Mouse (Mus musculus) mammary gland, adult 2 months (tissue): ENCODE results near the gene Tmem56. TPM values are rescaled to one million over a fixed set of nuclear protein-coding genes. Genes with fewer than 3 reads are reported as not detected.

ENCODE experiments used
- polyA plus RNA-seq: library from polyadenylated mRNA; depleted of rRNA; stranded (reverse); fragments of >200 nt; gene quantifications from 2 replicates; pipeline ENCODE4 v1.2.3, GENCODE M21; 2012; ENCODE audit warnings: low replicate concordance; rRNA removed

Gene Tmem56
- 18.3 and 29.8 TPM in 2 replicates for polyA plus RNA-seq

DNA sequence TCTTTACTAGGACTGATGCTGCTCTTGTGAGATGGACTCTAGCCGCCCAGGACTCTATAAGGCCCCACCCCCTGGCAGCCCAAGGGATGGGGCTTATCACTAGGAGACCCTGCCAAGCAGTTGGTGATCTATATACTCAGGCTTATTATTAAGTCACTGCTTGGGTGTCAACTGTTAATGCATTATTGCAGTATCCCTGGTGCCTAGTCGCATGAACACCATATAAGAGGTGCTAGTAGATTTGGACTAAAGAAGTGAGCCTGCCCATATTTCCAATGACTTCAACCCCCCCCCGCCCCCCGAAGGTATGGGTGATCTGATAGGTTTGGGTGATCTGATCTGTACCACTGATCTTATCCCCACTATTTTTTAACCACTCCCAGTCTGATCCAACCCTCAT lies at the start of gene Tmem56:
Gene Tmem56, minus strand, starts transcription at position 101 of the 400 bp plus-strand sequence.

DNA sequence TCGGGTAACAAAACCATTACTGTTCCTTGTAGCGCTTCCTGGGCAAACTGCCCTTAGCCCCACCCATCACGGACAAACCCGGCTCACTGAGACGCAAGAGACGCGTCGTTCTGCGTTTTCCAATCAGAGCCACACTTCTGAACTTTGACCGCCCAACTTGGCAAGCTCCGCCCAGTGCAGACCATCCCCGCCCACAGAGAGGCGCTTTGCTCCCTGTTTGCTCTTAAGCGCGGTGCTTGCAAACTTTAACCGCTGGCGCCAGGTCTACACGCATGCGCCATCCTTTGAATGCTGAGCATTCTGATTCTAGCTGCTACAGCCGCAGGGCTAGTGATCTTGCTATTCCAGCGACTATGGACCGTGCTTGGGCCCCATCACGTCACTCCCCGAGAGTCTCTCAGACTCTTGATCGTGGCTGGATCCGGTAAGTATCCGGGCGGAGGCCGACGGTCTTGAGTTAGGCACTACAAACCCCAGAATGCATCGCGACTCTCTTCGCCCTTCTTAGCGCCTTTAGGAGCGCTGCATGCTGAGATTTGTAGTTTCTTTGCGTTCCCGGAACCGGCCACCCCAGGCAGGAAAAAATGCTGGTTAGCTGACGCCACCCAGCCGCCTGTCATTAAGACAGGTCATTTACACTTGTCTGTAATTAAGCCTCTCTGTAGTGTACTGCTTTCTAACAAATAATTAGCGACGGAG lies 8.8 kb upstream of the Tmem56 start, which contains the start of gene Alg14:
Gene Alg14, plus strand, starts transcription at position 214 of the 699 bp plus-strand sequence.

DNA sequence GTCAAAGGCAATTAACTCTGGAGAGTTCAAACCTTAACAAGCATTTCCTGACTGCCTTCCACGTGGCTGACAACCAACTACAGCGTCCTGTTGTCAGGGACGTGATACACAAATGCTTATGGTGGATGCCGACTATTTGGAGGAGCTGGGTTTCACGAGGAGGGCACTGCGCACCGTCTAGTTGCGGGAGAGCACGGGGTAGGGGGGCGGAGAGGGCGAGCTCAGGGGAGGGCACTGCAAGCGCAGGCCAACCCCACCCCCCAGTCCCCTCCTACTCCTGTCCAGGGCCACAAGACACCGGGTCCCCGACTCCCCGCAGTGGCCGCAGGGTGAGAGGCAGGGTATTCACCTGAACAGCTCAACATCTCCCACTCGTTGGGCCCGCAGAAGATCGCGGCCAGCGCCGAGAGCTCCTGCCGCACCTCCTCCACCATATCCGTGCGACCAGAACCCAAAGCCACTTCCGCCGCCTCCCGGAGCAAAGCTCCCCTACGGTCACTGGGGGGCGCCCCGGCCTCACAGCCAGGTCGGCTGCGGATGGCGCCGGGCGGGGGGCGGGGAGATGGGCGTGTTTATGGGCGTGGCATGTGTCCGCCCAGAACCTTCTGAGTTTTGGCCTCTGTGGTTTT lies 111.5 kb downstream of the Tmem56 start, which contains the start of gene Rwdd3:
Gene Rwdd3, minus strand, starts transcription at position 453 of the 629 bp plus-strand sequence.

Other genes starting within 250 kb of the Tmem56 start
- 2.3 and 3.7 TPM in 2 replicates for gene Rwdd3, start 111.4 kb downstream of the Tmem56 start, polyA plus RNA-seq
- gene Alg14, start 8.7 kb upstream of the Tmem56 start, polyA plus RNA-seq, result 16.0 and 32.7 TPM in 2 replicates
- 140 and 200 TPM in 2 replicates for gene Cnn3, start 143.4 kb upstream of the Tmem56 start, polyA plus RNA-seq
- gene Slc44a3, start 249.3 kb upstream of the Tmem56 start, polyA plus RNA-seq, result 7.6 and 13.7 TPM in 2 replicates